Mouse (Mus musculus): ENCODE results near the gene Foxf1.

The Foxf1 gene

GRCm38 (mm10) chr8:121116591-121117185, 32.5 kb downstream of the Foxf1 start:
- peak in 1 of 2 experiments; percentile 16 for DNase-seq

- DNase-seq = no peak
Observed at GRCm38 (mm10) chr8:121117186-121117651, 33.0 kb downstream of the Foxf1 start.

GRCm38 (mm10) chr8:121117906-121118305, 33.7 kb downstream of the Foxf1 start:
- peak in 1 of 2 experiments; percentile 26 for DNase-seq

- DNase-seq = peak in 1 of 2 experiments; percentile 16
Observed at GRCm38 (mm10) chr8:121118634-121119420, 34.6 kb downstream of the Foxf1 start.

GRCm38 (mm10) chr8:121119635-121120455, 35.7 kb downstream of the Foxf1 start:
- no peak for DNase-seq

- DNase-seq = no peak
Observed at GRCm38 (mm10) chr8:121120456-121121419, 36.6 kb downstream of the Foxf1 start.

GRCm38 (mm10) chr8:121121704-121122103, 37.5 kb downstream of the Foxf1 start:
- no peak for DNase-seq

GRCm38 (mm10) chr8:121122368-121122767, 38.2 kb downstream of the Foxf1 start:
- no peak for DNase-seq

GRCm38 (mm10) chr8:121123113-121123512, 38.9 kb downstream of the Foxf1 start:
- DNase-seq = no peak

- no peak for DNase-seq
Observed at GRCm38 (mm10) chr8:121124547-121125239, 40.5 kb downstream of the Foxf1 start.

- peak; percentile 52 to 68 for DNase-seq
Observed at GRCm38 (mm10) chr8:121125311-121125876, 41.2 kb downstream of the Foxf1 start.

- no peak for DNase-seq
Observed at GRCm38 (mm10) chr8:121126191-121126590, 42.0 kb downstream of the Foxf1 start.

- no peak for DNase-seq
Observed at GRCm38 (mm10) chr8:121126694-121127093, 42.5 kb downstream of the Foxf1 start.

GRCm38 (mm10) chr8:121127291-121127701, 43.1 kb downstream of the Foxf1 start:
- no peak for DNase-seq

- DNase-seq = peak; percentile 20 to 35
Observed at GRCm38 (mm10) chr8:121127756-121128375, 43.7 kb downstream of the Foxf1 start, which contains the start of gene Foxl1. Gene Foxl1 (plus strand): TSS chr8:121127940.

- DNase-seq = peak in 1 of 2 experiments; percentile 18
Observed at GRCm38 (mm10) chr8:121128531-121129264, 44.5 kb downstream of the Foxf1 start.

GRCm38 (mm10) chr8:121129265-121129940, 45.2 kb downstream of the Foxf1 start:
- no peak for DNase-seq

GRCm38 (mm10) chr8:121130522-121130921, 46.3 kb downstream of the Foxf1 start:
- peak in 1 of 2 experiments; percentile 46 for DNase-seq

GRCm38 (mm10) chr8:121132961-121133513, 48.9 kb downstream of the Foxf1 start:
- DNase-seq = no peak

Data from cerebellum, postnatal 14 days (tissue).